Mouse (Mus musculus) limb, embryonic 12.5 days (tissue): ENCODE data around the gene Zbtb2. TPM values are rescaled to one million over a fixed set of nuclear protein-coding genes. Genes with fewer than 3 reads are reported as not detected.
"Not testable (repeated sequence)": the region's sequence is repeated elsewhere in the genome, so short reads cannot be mapped to it uniquely, and the experiment has no call there.

Experiments used
- ATAC-seq: fragments of 200-750 bp; cut with Nextera tagmentation; 2 replicates; pipeline ENCODE4 v1.8.0; 2017; ENCODE audit warnings: low read depth, moderate TSS enrichment; ENCODE audit not compliant: insufficient number of reproducible peaks, insufficient read depth, low FRiP score, low TSS enrichment
- H3K27ac ChIP-seq: fragments of 300-500 bp; sonication (generic); 2 replicates; pipeline ENCODE4 v1.5.1; 2016; ENCODE audit warnings: mild to moderate bottlenecking, moderate library complexity
- H3K27me3 ChIP-seq: fragments of 300-500 bp; sonication (generic); 2 replicates; pipeline ENCODE4 v1.6.1; 2016; ENCODE audit warnings: mild to moderate bottlenecking, moderate library complexity
- H3K36me3 ChIP-seq: fragments of 300-500 bp; sonication (generic); 2 replicates; pipeline ENCODE4 v1.6.1; 2016; ENCODE audit warnings: mild to moderate bottlenecking, moderate library complexity
- H3K4me1 ChIP-seq: fragments of 300-500 bp; sonication (generic); replicated peaks from 2 replicates; pipeline ENCODE4 v1.6.1; 2016
- H3K4me2 ChIP-seq: fragments of 300-500 bp; sonication (generic); 2 replicates; pipeline ENCODE4 v1.6.1; 2016; ENCODE audit warnings: mild to moderate bottlenecking, moderate library complexity
- H3K4me3 ChIP-seq: fragments of 300-500 bp; sonication (generic); replicated peaks from 2 replicates; pipeline ENCODE4 v1.5.1; 2016; ENCODE audit warnings: mild to moderate bottlenecking
- H3K9ac ChIP-seq: fragments of 300-500 bp; sonication (generic); replicated peaks from 2 replicates; pipeline ENCODE4 v1.6.1; 2016; ENCODE audit warnings: mild to moderate bottlenecking, moderate library complexity
- H3K9me3 ChIP-seq: fragments of 300-500 bp; sonication (generic); 2 replicates; pipeline ENCODE4 v1.6.1; 2016; ENCODE audit warnings: mild to moderate bottlenecking, moderate library complexity
- WGBS: fragments of 180-500 bp; shearing (Covaris S2); methylation state at CpG from one replicate; pipeline ENCODE4 v1.1.7; 2016; 5-methylcytosine and 5-hydroxymethylcytosine counted together
- polyA plus RNA-seq: library from polyadenylated mRNA; unstranded; fragments of >200 nt; fragmentation: Nextera tagmentation; extraction: Ambion mirVana; gene quantifications from 2 replicates; pipeline ENCODE4 v1.2.1, GENCODE M21; 2016

The Zbtb2 gene
- 18.8 TPM in 2 replicates for polyA plus RNA-seq

GRCm38 (mm10) chr10:4387701-4388383, at the start of gene Zbtb2:
Gene Zbtb2 (minus strand): TSS chr10:4388108.
- Histone ChIP-seq H3K9me3 (no peaks in the 10 kb centered on the region), H3K4me2 (peak within 1 kb of the TSS; percentile 94), H3K4me1 (peaks cover 40% of the 10 kb centered on the region), H3K36me3 (peaks cover 12% of the 10 kb centered on the region), H3K27ac (peak within 1 kb of the TSS; percentile 99), H3K27me3 (no peaks in the 10 kb centered on the region), H3K9ac (peak within 1 kb of the TSS; percentile 99), H3K4me3 (peak within 1 kb of the TSS; percentile 99)
- ATAC-seq: no peak
- WGBS: under 1% methylated on average over 71 of the region's 87 CpGs

GRCm38 (mm10) chr10:4435416-4435815, 47.5 kb upstream of the Zbtb2 start:
- H3K4me1 ChIP-seq: peaks cover 15% of the 10 kb centered on the region
- H3K36me3 ChIP-seq: peaks cover 45% of the 10 kb centered on the region
- WGBS: 93% methylated on average over 3 of the region's 3 CpGs
- H3K4me3 ChIP-seq: no peak overlapping the region
- no peak overlapping the region for H3K4me2 ChIP-seq
- no peaks in the 10 kb centered on the region for H3K27me3 ChIP-seq
- H3K9ac ChIP-seq: no peak overlapping the region
- H3K27ac ChIP-seq: no peak overlapping the region
- no peak for ATAC-seq
- no peaks in the 10 kb centered on the region for H3K9me3 ChIP-seq

- not testable (repeated sequence) for H3K9ac ChIP-seq, H3K4me3 ChIP-seq, H3K27ac ChIP-seq, H3K27me3 ChIP-seq, H3K9me3 ChIP-seq, ATAC-seq
- Histone ChIP-seq H3K4me1 (peaks cover 15% of the 10 kb centered on the region), H3K36me3 (peaks cover 30% of the 10 kb centered on the region), H3K4me2 (peak overlapping the region; percentile 59; the same call in 1 of the 2 replicates)
- WGBS: 86% methylated on average over 2 of the region's 2 CpGs
Measured at GRCm38 (mm10) chr10:4433871-4434270, 46.0 kb upstream of the Zbtb2 start.

GRCm38 (mm10) chr10:4432996-4433755, 45.3 kb upstream of the Zbtb2 start:
- peaks cover 15% of the 10 kb centered on the region for H3K4me1 ChIP-seq
- peak overlapping the region; percentile 66 for H3K9ac ChIP-seq
- peak overlapping the region; percentile 59 for H3K4me3 ChIP-seq
- H3K9me3 ChIP-seq: no peaks in the 10 kb centered on the region
- ATAC-seq: no peak
- peak overlapping the region; percentile 59 for H3K4me2 ChIP-seq
- peak overlapping the region; percentile 83 for H3K27ac ChIP-seq
- H3K27me3 ChIP-seq: no peaks in the 10 kb centered on the region
- H3K36me3 ChIP-seq: peaks cover 30% of the 10 kb centered on the region
- WGBS: 11% methylated on average over 19 of the region's 19 CpGs

GRCm38 (mm10) chr10:4432123-4432931, 44.4 kb upstream of the Zbtb2 start, which contains the start of the genes Rmnd1 and Armt1:
Gene Rmnd1 (minus strand): TSS chr10:4432388.
Gene Armt1 (plus strand): TSS chr10:4432467.
- peak within 1 kb of the TSS; percentile 77 for H3K9ac ChIP-seq
- peak within 1 kb of the TSS; percentile 83 for H3K27ac ChIP-seq
- peaks cover 22% of the 10 kb centered on the region for H3K36me3 ChIP-seq
- peak; percentile 92 for ATAC-seq
- under 1% methylated on average over 65 of the region's 75 CpGs for WGBS
- H3K4me1 ChIP-seq: peaks cover 15% of the 10 kb centered on the region
- H3K4me2 ChIP-seq: peak within 1 kb of the TSS; percentile 67
- H3K27me3 ChIP-seq: no peaks in the 10 kb centered on the region
- peak within 1 kb of the TSS; percentile 64 for H3K4me3 ChIP-seq
- H3K9me3 ChIP-seq: no peaks in the 10 kb centered on the region

- H3K4me3 ChIP-seq: peak overlapping the region; percentile 64
- no peaks in the 10 kb centered on the region for H3K9me3 ChIP-seq
- no peak overlapping the region for H3K27ac ChIP-seq
- peaks cover 15% of the 10 kb centered on the region for H3K4me1 ChIP-seq
- H3K9ac ChIP-seq: peak overlapping the region; percentile 77
- no peaks in the 10 kb centered on the region for H3K27me3 ChIP-seq
- 12% methylated on average over 5 of the region's 5 CpGs for WGBS
- ATAC-seq: peak; percentile 27
- peaks cover 25% of the 10 kb centered on the region for H3K36me3 ChIP-seq
- H3K4me2 ChIP-seq: peak overlapping the region; percentile 67
Measured at GRCm38 (mm10) chr10:4431746-4432122, 43.8 kb upstream of the Zbtb2 start.

- no peak for ATAC-seq
- H3K4me1 ChIP-seq: peaks cover 15% of the 10 kb centered on the region
- peaks cover 28% of the 10 kb centered on the region for H3K36me3 ChIP-seq
- H3K9me3 ChIP-seq: no peaks in the 10 kb centered on the region
- no peak overlapping the region for H3K4me3 ChIP-seq
- no peak overlapping the region for H3K27ac ChIP-seq
- 91% methylated on average over 3 of the region's 3 CpGs for WGBS
- peak overlapping the region; percentile 67 for H3K4me2 ChIP-seq
- H3K27me3 ChIP-seq: no peaks in the 10 kb centered on the region
- H3K9ac ChIP-seq: 0 out of 2 replicates have a peak overlapping the region, but pooled peaks have one; percentile 77
Measured at GRCm38 (mm10) chr10:4430826-4431225, 42.9 kb upstream of the Zbtb2 start.

GRCm38 (mm10) chr10:4430399-4430798, 42.5 kb upstream of the Zbtb2 start:
- no peak overlapping the region for H3K27ac ChIP-seq
- WGBS: 86% methylated on average over 8 of the region's 8 CpGs
- ATAC-seq: no peak
- peaks cover 28% of the 10 kb centered on the region for H3K36me3 ChIP-seq
- H3K27me3 ChIP-seq: no peaks in the 10 kb centered on the region
- H3K4me1 ChIP-seq: peaks cover 15% of the 10 kb centered on the region
- no peak overlapping the region for H3K4me3 ChIP-seq
- H3K9ac ChIP-seq: no peak overlapping the region
- H3K9me3 ChIP-seq: no peaks in the 10 kb centered on the region
- H3K4me2 ChIP-seq: no peak overlapping the region

GRCm38 (mm10) chr10:4425245-4425644, 37.3 kb upstream of the Zbtb2 start:
- no peak overlapping the region for H3K4me3 ChIP-seq
- H3K4me1 ChIP-seq: no peaks in the 10 kb centered on the region
- H3K4me2 ChIP-seq: no peak overlapping the region
- no peak overlapping the region for H3K27ac ChIP-seq
- H3K36me3 ChIP-seq: peaks cover 72% of the 10 kb centered on the region
- no peak overlapping the region for H3K9ac ChIP-seq
- ATAC-seq: no peak
- WGBS: 85% methylated on average over 8 of the region's 8 CpGs
- H3K27me3 ChIP-seq: no peaks in the 10 kb centered on the region
- no peaks in the 10 kb centered on the region for H3K9me3 ChIP-seq

- Histone ChIP-seq H3K27me3 (no peaks in the 10 kb centered on the region), H3K4me1 (no peaks in the 10 kb centered on the region), H3K36me3 (peaks cover 66% of the 10 kb centered on the region), H3K9ac (no peak overlapping the region), H3K4me3 (no peak overlapping the region), H3K9me3 (no peaks in the 10 kb centered on the region), H3K4me2 (no peak overlapping the region), H3K27ac (no peak overlapping the region)
- 82% methylated on average over 1 of the region's 1 CpGs for WGBS
- no peak for ATAC-seq
Measured at GRCm38 (mm10) chr10:4407191-4407590, 19.3 kb upstream of the Zbtb2 start.

GRCm38 (mm10) chr10:4405511-4405910, 17.6 kb upstream of the Zbtb2 start:
- H3K36me3 ChIP-seq: peaks cover 65% of the 10 kb centered on the region
- 89% methylated on average over 5 of the region's 5 CpGs for WGBS
- no peaks in the 10 kb centered on the region for H3K9me3 ChIP-seq
- no peak overlapping the region for H3K27ac ChIP-seq
- H3K4me2 ChIP-seq: no peak overlapping the region
- no peak overlapping the region for H3K4me3 ChIP-seq
- no peaks in the 10 kb centered on the region for H3K4me1 ChIP-seq
- H3K9ac ChIP-seq: no peak overlapping the region
- ATAC-seq: no peak
- H3K27me3 ChIP-seq: no peaks in the 10 kb centered on the region
